Mouse (Mus musculus): ENCODE results near the gene Taf9. TPM values are rescaled to one million over a fixed set of nuclear protein-coding genes. Genes with fewer than 3 reads are reported as not detected.

Gene Taf9
- polyA plus RNA-seq (2015; fragmentation: Nextera tagmentation; extraction: Ambion mirVana): 7.0 and 7.4 TPM in 2 replicates

- WGBS: under 1% methylated on average over 50 of the region's 63 CpGs
- Histone ChIP-seq H3K9ac (ENCODE audit: low read depth, low read length) (peak within 1 kb of the TSS; percentile 89), H3K27me3 (replicated peaks; ENCODE audit: control insufficient read depth, insufficient read depth, low read length) (no peaks in the 10 kb centered on the region), H3K4me1 (ENCODE audit: control insufficient read depth, insufficient read depth, low read length) (peaks cover 4% of the 10 kb centered on the region; the same call in 1 of the 2 replicates), H3K9me3 (ENCODE audit: control insufficient read depth, low read length) (no peaks in the 10 kb centered on the region), H3K36me3 (ENCODE audit: control insufficient read depth, insufficient read depth, low read length) (no peaks in the 10 kb centered on the region), H3K4me2 (ENCODE audit: low read depth, low read length) (peak within 1 kb of the TSS; percentile 62), H3K4me3 (ENCODE audit: low read length) (peak within 1 kb of the TSS; percentile 96), H3K27ac (ENCODE audit: low read length) (peak within 1 kb of the TSS; percentile 96)
- ATAC-seq: peak; percentile 70
Observed at GRCm38 (mm10) chr13:100651439-100652186, at the start of gene Taf9. TSS of gene Taf9 (plus strand) at chr13:100651579.

GRCm38 (mm10) chr13:100602239-100602902, 49.0 kb upstream of the Taf9 start:
- H3K9ac ChIP-seq (ENCODE audit: low read depth, low read length): no peak overlapping the region
- peaks cover 6% of the 10 kb centered on the region; the same call in 1 of the 2 replicates for H3K36me3 ChIP-seq (ENCODE audit: control insufficient read depth, insufficient read depth, low read length)
- no peak overlapping the region for H3K4me2 ChIP-seq (ENCODE audit: low read depth, low read length)
- no peak overlapping the region for H3K4me3 ChIP-seq (ENCODE audit: low read length)
- peak; percentile 91 for ATAC-seq
- 0 out of 2 replicates have a peak, but pooled peaks cover 4% of the 10 kb centered on the region for H3K9me3 ChIP-seq (ENCODE audit: control insufficient read depth, low read length)
- H3K27ac ChIP-seq (ENCODE audit: low read length): peak overlapping the region; percentile 80
- 53% methylated on average over 5 of the region's 5 CpGs for WGBS
- no peaks in the 10 kb centered on the region for H3K27me3 ChIP-seq (replicated peaks; ENCODE audit: control insufficient read depth, insufficient read depth, low read length)
- H3K4me1 ChIP-seq (ENCODE audit: control insufficient read depth, insufficient read depth, low read length): peaks cover 12% of the 10 kb centered on the region

- peak overlapping the region; percentile 80 for H3K27ac ChIP-seq (ENCODE audit: low read length)
- H3K9me3 ChIP-seq (ENCODE audit: control insufficient read depth, low read length): 0 out of 2 replicates have a peak, but pooled peaks cover 4% of the 10 kb centered on the region
- no peak overlapping the region for H3K4me2 ChIP-seq (ENCODE audit: low read depth, low read length)
- H3K27me3 ChIP-seq (replicated peaks; ENCODE audit: control insufficient read depth, insufficient read depth, low read length): no peaks in the 10 kb centered on the region
- H3K4me3 ChIP-seq (ENCODE audit: low read length): no peak overlapping the region
- no peak for ATAC-seq
- H3K36me3 ChIP-seq (ENCODE audit: control insufficient read depth, insufficient read depth, low read length): peaks cover 6% of the 10 kb centered on the region
- peaks cover 12% of the 10 kb centered on the region for H3K4me1 ChIP-seq (ENCODE audit: control insufficient read depth, insufficient read depth, low read length)
- H3K9ac ChIP-seq (ENCODE audit: low read depth, low read length): no peak overlapping the region
- WGBS: 84% methylated on average over 10 of the region's 10 CpGs
Observed at GRCm38 (mm10) chr13:100603031-100603737, 48.2 kb upstream of the Taf9 start.

GRCm38 (mm10) chr13:100603738-100604095, 47.7 kb upstream of the Taf9 start:
- no peak overlapping the region for H3K4me3 ChIP-seq (ENCODE audit: low read length)
- H3K27ac ChIP-seq (ENCODE audit: low read length): no peak overlapping the region
- H3K27me3 ChIP-seq (replicated peaks; ENCODE audit: control insufficient read depth, insufficient read depth, low read length): no peaks in the 10 kb centered on the region
- ATAC-seq: no peak
- no peak overlapping the region for H3K4me2 ChIP-seq (ENCODE audit: low read depth, low read length)
- 88% methylated on average over 11 of the region's 11 CpGs for WGBS
- H3K9me3 ChIP-seq (ENCODE audit: control insufficient read depth, low read length): 0 out of 2 replicates have a peak, but pooled peaks cover 4% of the 10 kb centered on the region
- H3K36me3 ChIP-seq (ENCODE audit: control insufficient read depth, insufficient read depth, low read length): peaks cover 6% of the 10 kb centered on the region
- no peak overlapping the region for H3K9ac ChIP-seq (ENCODE audit: low read depth, low read length)
- peaks cover 12% of the 10 kb centered on the region for H3K4me1 ChIP-seq (ENCODE audit: control insufficient read depth, insufficient read depth, low read length)

GRCm38 (mm10) chr13:100605845-100606244, 45.5 kb upstream of the Taf9 start:
- peak; percentile 66 for ATAC-seq
- H3K27ac ChIP-seq (ENCODE audit: low read length): peak overlapping the region; percentile 72
- 0 out of 2 replicates have a peak overlapping the region, but pooled peaks have one; percentile 15 for H3K9ac ChIP-seq (ENCODE audit: low read depth, low read length)
- no peaks in the 10 kb centered on the region for H3K27me3 ChIP-seq (replicated peaks; ENCODE audit: control insufficient read depth, insufficient read depth, low read length)
- no peak overlapping the region for H3K4me3 ChIP-seq (ENCODE audit: low read length)
- WGBS: 69% methylated on average over 1 of the region's 1 CpGs
- H3K4me2 ChIP-seq (ENCODE audit: low read depth, low read length): no peak overlapping the region
- H3K4me1 ChIP-seq (ENCODE audit: control insufficient read depth, insufficient read depth, low read length): peaks cover 8% of the 10 kb centered on the region
- H3K36me3 ChIP-seq (ENCODE audit: control insufficient read depth, insufficient read depth, low read length): peaks cover 6% of the 10 kb centered on the region
- H3K9me3 ChIP-seq (ENCODE audit: control insufficient read depth, low read length): 0 out of 2 replicates have a peak, but pooled peaks cover 4% of the 10 kb centered on the region

GRCm38 (mm10) chr13:100607756-100608155, 43.6 kb upstream of the Taf9 start:
- 0 out of 2 replicates have a peak, but pooled peaks cover 4% of the 10 kb centered on the region for H3K9me3 ChIP-seq (ENCODE audit: control insufficient read depth, low read length)
- WGBS: 88% methylated on average over 8 of the region's 8 CpGs
- no peak overlapping the region for H3K27ac ChIP-seq (ENCODE audit: low read length)
- peaks cover 4% of the 10 kb centered on the region; the same call in 1 of the 2 replicates for H3K4me1 ChIP-seq (ENCODE audit: control insufficient read depth, insufficient read depth, low read length)
- no peak for ATAC-seq
- H3K36me3 ChIP-seq (ENCODE audit: control insufficient read depth, insufficient read depth, low read length): peaks cover 15% of the 10 kb centered on the region
- no peaks in the 10 kb centered on the region for H3K27me3 ChIP-seq (replicated peaks; ENCODE audit: control insufficient read depth, insufficient read depth, low read length)
- no peak overlapping the region for H3K9ac ChIP-seq (ENCODE audit: low read depth, low read length)
- H3K4me3 ChIP-seq (ENCODE audit: low read length): no peak overlapping the region
- no peak overlapping the region for H3K4me2 ChIP-seq (ENCODE audit: low read depth, low read length)

GRCm38 (mm10) chr13:100611266-100611665, 40.1 kb upstream of the Taf9 start:
- no peak for ATAC-seq
- Histone ChIP-seq H3K27ac (ENCODE audit: low read length) (no peak overlapping the region), H3K9ac (ENCODE audit: low read depth, low read length) (no peak overlapping the region), H3K4me2 (ENCODE audit: low read depth, low read length) (no peak overlapping the region), H3K27me3 (replicated peaks; ENCODE audit: control insufficient read depth, insufficient read depth, low read length) (no peaks in the 10 kb centered on the region), H3K36me3 (ENCODE audit: control insufficient read depth, insufficient read depth, low read length) (peaks cover 9% of the 10 kb centered on the region), H3K9me3 (ENCODE audit: control insufficient read depth, low read length) (no peaks in the 10 kb centered on the region), H3K4me3 (ENCODE audit: low read length) (no peak overlapping the region), H3K4me1 (ENCODE audit: control insufficient read depth, insufficient read depth, low read length) (peaks cover 4% of the 10 kb centered on the region; the same call in 1 of the 2 replicates)
- 88% methylated on average over 13 of the region's 13 CpGs for WGBS

GRCm38 (mm10) chr13:100612251-100612650, 39.1 kb upstream of the Taf9 start:
- H3K27ac ChIP-seq (ENCODE audit: low read length): no peak overlapping the region
- peaks cover 9% of the 10 kb centered on the region for H3K36me3 ChIP-seq (ENCODE audit: control insufficient read depth, insufficient read depth, low read length)
- ATAC-seq: no peak
- 97% methylated on average over 10 of the region's 10 CpGs for WGBS
- H3K9me3 ChIP-seq (ENCODE audit: control insufficient read depth, low read length): no peaks in the 10 kb centered on the region
- no peak overlapping the region for H3K4me3 ChIP-seq (ENCODE audit: low read length)
- H3K27me3 ChIP-seq (replicated peaks; ENCODE audit: control insufficient read depth, insufficient read depth, low read length): no peaks in the 10 kb centered on the region
- no peaks in the 10 kb centered on the region for H3K4me1 ChIP-seq (ENCODE audit: control insufficient read depth, insufficient read depth, low read length)
- H3K4me2 ChIP-seq (ENCODE audit: low read depth, low read length): no peak overlapping the region
- H3K9ac ChIP-seq (ENCODE audit: low read depth, low read length): no peak overlapping the region

- no peak for ATAC-seq
- Histone ChIP-seq H3K4me2 (ENCODE audit: low read depth, low read length) (no peak overlapping the region), H3K4me3 (ENCODE audit: low read length) (no peak overlapping the region), H3K36me3 (ENCODE audit: control insufficient read depth, insufficient read depth, low read length) (peaks cover 9% of the 10 kb centered on the region), H3K27me3 (replicated peaks; ENCODE audit: control insufficient read depth, insufficient read depth, low read length) (no peaks in the 10 kb centered on the region), H3K9ac (ENCODE audit: low read depth, low read length) (no peak overlapping the region), H3K9me3 (ENCODE audit: control insufficient read depth, low read length) (no peaks in the 10 kb centered on the region), H3K4me1 (ENCODE audit: control insufficient read depth, insufficient read depth, low read length) (no peaks in the 10 kb centered on the region), H3K27ac (ENCODE audit: low read length) (no peak overlapping the region)
- WGBS: 49% methylated on average over 2 of the region's 2 CpGs
Observed at GRCm38 (mm10) chr13:100612903-100613302, 38.5 kb upstream of the Taf9 start.
